Mouse (Mus musculus) E14TG2a.4 (cell line): Measurements from ENCODE around the gene Ssu72.

Experiments used
- CTCF ChIP-seq: conservative IDR thresholded peaks from 2 replicates; pipeline ENCODE4 v1.5.1; 2014; ENCODE audit warnings: low read length
- POU5F1 ChIP-seq: IDR thresholded peaks from 2 replicates; pipeline ENCODE4 v1.6.1; 2014; ENCODE audit warnings: low read length, borderline replicate concordance

- TF ChIP-seq CTCF (no peak), POU5F1 (no peak)
Measured at GRCm38 (mm10) chr4:155780895-155781294, 76.3 kb downstream of the Ssu72 start.
